Mouse (Mus musculus): Measurements from ENCODE around the gene P2ry13. TPM values are rescaled to one million over a fixed set of nuclear protein-coding genes. Genes with fewer than 3 reads are reported as not detected.

Gene P2ry13
- total RNA-seq (2021) (under 1 TPM; 0.39 to 0.97 TPM), polyA plus RNA-seq (2012; rRNA removed) (0.92 and 1.6 TPM in 2 replicates)
- long read RNA-seq = 0 reads

- Histone ChIP-seq H3K36me3 (ENCODE audit: control insufficient read depth, insufficient read depth, low read length) (no peaks in the 10 kb centered on the region), H3K4me1 (ENCODE audit: control insufficient read depth, insufficient read depth, low read length) (no peaks in the 10 kb centered on the region; the same call in 1 of the 2 replicates), H3K4me3 (0 out of 2 replicates have a peak within 1 kb of the TSS, but pooled peaks have one; percentile 2), H3K9ac (ENCODE audit: low read depth, low read length) (no peak within 1 kb of the TSS), H3K27ac (no peak within 1 kb of the TSS), H3K79me2 (replicated peaks; ENCODE audit: control insufficient read depth, insufficient read depth, low read length) (no peaks in the 10 kb centered on the region), H3K27me3 (ENCODE audit: control insufficient read depth, insufficient read depth, low read length) (no peaks in the 10 kb centered on the region)
- no peak for DNase-seq
- intact Hi-C loops (cut with DNase I) = no loop called here
- 88% methylated on average over 6 of the region's 6 CpGs for WGBS
- TF ChIP-seq EP300 (IDR thresholded peaks at IDR 0.05; ENCODE audit: insufficient read depth, low read depth, low read length) (no peak), CTCF (IDR thresholded peaks at IDR 0.05) (no peak), POLR2A (IDR thresholded peaks at IDR 0.05; ENCODE audit: insufficient read depth, low read depth, low read length) (no peak)
Measured at GRCm38 (mm10) chr3:59210727-59211126, at the start of gene P2ry13. Gene P2ry13 (minus strand): TSS chr3:59210882.

- TF ChIP-seq EP300 (IDR thresholded peaks at IDR 0.05; ENCODE audit: insufficient read depth, low read depth, low read length) = no peak
- TF ChIP-seq CTCF (IDR thresholded peaks at IDR 0.05) = no peak
- WGBS = 85% methylated on average over 20 of the region's 20 CpGs
- intact Hi-C loops (cut with DNase I) = no loop called here
- no peaks in the 10 kb centered on the region for H3K79me2 ChIP-seq (replicated peaks; ENCODE audit: control insufficient read depth, insufficient read depth, low read length)
- no peaks in the 10 kb centered on the region for H3K36me3 ChIP-seq (ENCODE audit: control insufficient read depth, insufficient read depth, low read length)
- H3K9ac ChIP-seq (ENCODE audit: low read depth, low read length) = no peak overlapping the region
- no peaks in the 10 kb centered on the region for H3K27me3 ChIP-seq (ENCODE audit: control insufficient read depth, insufficient read depth, low read length)
- no peaks in the 10 kb centered on the region for H3K4me1 ChIP-seq (ENCODE audit: control insufficient read depth, insufficient read depth, low read length)
- DNase-seq = peak in 1 of 2 experiments; percentile 27
- H3K27ac ChIP-seq = no peak overlapping the region
- H3K4me3 ChIP-seq = no peak overlapping the region
Measured at GRCm38 (mm10) chr3:59257740-59258664, 47.3 kb upstream of the P2ry13 start.

GRCm38 (mm10) chr3:59250454-59250853, 39.8 kb upstream of the P2ry13 start:
- TF ChIP-seq POLR2A (IDR thresholded peaks at IDR 0.05; ENCODE audit: insufficient read depth, low read depth, low read length) (no peak), CTCF (IDR thresholded peaks at IDR 0.05) (no peak), EP300 (IDR thresholded peaks at IDR 0.05; ENCODE audit: insufficient read depth, low read depth, low read length) (no peak)
- Histone ChIP-seq H3K27ac (no peak overlapping the region), H3K36me3 (ENCODE audit: control insufficient read depth, insufficient read depth, low read length) (no peaks in the 10 kb centered on the region), H3K4me3 (no peak overlapping the region), H3K27me3 (ENCODE audit: control insufficient read depth, insufficient read depth, low read length) (no peaks in the 10 kb centered on the region), H3K9ac (ENCODE audit: low read depth, low read length) (no peak overlapping the region), H3K4me1 (ENCODE audit: control insufficient read depth, insufficient read depth, low read length) (no peaks in the 10 kb centered on the region), H3K79me2 (replicated peaks; ENCODE audit: control insufficient read depth, insufficient read depth, low read length) (no peaks in the 10 kb centered on the region)
- intact Hi-C loops (cut with DNase I) = no loop called here
- WGBS = 93% methylated on average over 1 of the region's 1 CpGs
- DNase-seq = no peak

- Histone ChIP-seq H3K9ac (ENCODE audit: low read depth, low read length) (no peak overlapping the region), H3K4me3 (no peak overlapping the region), H3K27ac (no peak overlapping the region), H3K79me2 (replicated peaks; ENCODE audit: control insufficient read depth, insufficient read depth, low read length) (no peaks in the 10 kb centered on the region), H3K4me1 (ENCODE audit: control insufficient read depth, insufficient read depth, low read length) (no peaks in the 10 kb centered on the region), H3K36me3 (ENCODE audit: control insufficient read depth, insufficient read depth, low read length) (no peaks in the 10 kb centered on the region), H3K27me3 (ENCODE audit: control insufficient read depth, insufficient read depth, low read length) (no peaks in the 10 kb centered on the region)
- intact Hi-C loops (cut with DNase I) = no loop called here
- WGBS = 80% methylated on average over 6 of the region's 6 CpGs
- TF ChIP-seq CTCF (IDR thresholded peaks at IDR 0.05) = no peak
- no peak for DNase-seq
Measured at GRCm38 (mm10) chr3:59248031-59248430, 37.3 kb upstream of the P2ry13 start.

GRCm38 (mm10) chr3:59243384-59243783, 32.7 kb upstream of the P2ry13 start:
- Histone ChIP-seq H3K4me1 (ENCODE audit: control insufficient read depth, insufficient read depth, low read length) (no peaks in the 10 kb centered on the region), H3K36me3 (ENCODE audit: control insufficient read depth, insufficient read depth, low read length) (no peaks in the 10 kb centered on the region), H3K9ac (ENCODE audit: low read depth, low read length) (no peak overlapping the region), H3K79me2 (replicated peaks; ENCODE audit: control insufficient read depth, insufficient read depth, low read length) (no peaks in the 10 kb centered on the region), H3K27ac (no peak overlapping the region), H3K27me3 (ENCODE audit: control insufficient read depth, insufficient read depth, low read length) (no peaks in the 10 kb centered on the region), H3K4me3 (no peak overlapping the region)
- intact Hi-C loops (cut with DNase I) = no loop called here
- peak in 1 of 2 experiments; percentile 25 for DNase-seq
- 29% methylated on average over 6 of the region's 6 CpGs for WGBS
- TF ChIP-seq POLR2A (IDR thresholded peaks at IDR 0.05; ENCODE audit: insufficient read depth, low read depth, low read length) (no peak), CTCF (IDR thresholded peaks at IDR 0.05) (no peak), EP300 (IDR thresholded peaks at IDR 0.05; ENCODE audit: insufficient read depth, low read depth, low read length) (no peak)

- no peak overlapping the region for H3K4me3 ChIP-seq
- no peaks in the 10 kb centered on the region for H3K79me2 ChIP-seq (replicated peaks; ENCODE audit: control insufficient read depth, insufficient read depth, low read length)
- no peak overlapping the region for H3K27ac ChIP-seq
- intact Hi-C loops (cut with DNase I) = no loop called here
- 70% methylated on average over 5 of the region's 5 CpGs for WGBS
- H3K9ac ChIP-seq (ENCODE audit: low read depth, low read length) = no peak overlapping the region
- TF ChIP-seq CTCF (IDR thresholded peaks at IDR 0.05) (no peak), EP300 (IDR thresholded peaks at IDR 0.05; ENCODE audit: insufficient read depth, low read depth, low read length) (no peak), POLR2A (IDR thresholded peaks at IDR 0.05; ENCODE audit: insufficient read depth, low read depth, low read length) (no peak)
- no peak for DNase-seq
- H3K36me3 ChIP-seq (ENCODE audit: control insufficient read depth, insufficient read depth, low read length) = no peaks in the 10 kb centered on the region
- H3K4me1 ChIP-seq (ENCODE audit: control insufficient read depth, insufficient read depth, low read length) = no peaks in the 10 kb centered on the region
- H3K27me3 ChIP-seq (ENCODE audit: control insufficient read depth, insufficient read depth, low read length) = no peaks in the 10 kb centered on the region
Measured at GRCm38 (mm10) chr3:59234878-59235277, 24.2 kb upstream of the P2ry13 start.

All from heart, adult 2 months (tissue).